Mouse (Mus musculus) liver, postnatal 0 days (tissue): ENCODE measurements around the gene Spink2.

ENCODE experiments used
- CTCF ChIP-seq: sonication (generic); IDR thresholded peaks from 2 replicates; pipeline ENCODE4 v1.5.1; 2016; ENCODE audit warnings: antibody characterized with exemption, low read depth
- EP300 ChIP-seq: IDR thresholded peaks from 2 replicates; pipeline ENCODE4 v1.6.1; 2016; ENCODE audit warnings: antibody characterized with exemption, low read depth, mild to moderate bottlenecking

DNA sequence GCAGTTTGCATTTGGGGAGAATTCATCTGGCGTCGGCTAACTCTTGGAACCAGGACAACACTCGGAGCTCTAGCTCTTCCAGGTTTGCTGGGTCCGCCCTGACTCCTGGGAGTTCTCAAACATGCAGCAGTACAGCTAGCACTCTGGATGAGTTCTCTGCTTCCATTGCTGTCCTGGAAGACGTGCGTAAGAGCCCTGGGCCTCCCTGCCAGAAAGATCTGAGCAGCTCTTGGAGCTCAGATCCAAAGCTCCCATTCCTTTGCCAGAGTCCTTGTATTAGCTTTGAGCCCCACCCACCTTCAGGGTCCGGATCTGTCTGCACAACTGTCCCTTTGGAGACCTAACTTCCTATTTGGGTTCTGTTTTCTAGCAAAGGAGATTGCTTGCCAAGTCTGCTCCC, 29.8 kb downstream of the Spink2 start:
- no peak for TF ChIP-seq CTCF
- TF ChIP-seq EP300, result no peak
